23 mouse cellular contexts compared by ENCODE assay signal in genomic region chr3:136896276-136896675, GRCm38 (mm10).
"Had no signal": no experiment of that assay in that cellular context is flagged by ENCODE, and none has a peak within 500 bp of the region (broad histone marks: within the 10 kb centered on the region; RNA-seq: fewer than 3 reads in every experiment).

No protein-coding gene starts in this region.

- H3K27ac ChIP-seq: heart, embryonic 10.5 days; hindbrain, embryonic 10.5 days; hindbrain, embryonic 12.5 days; hindbrain, embryonic 15.5 days; hindbrain, postnatal 0 days; kidney, embryonic 15.5 days; kidney, postnatal 0 days; limb, embryonic 13.5 days; limb, embryonic 15.5 days; liver, embryonic 12.5 days; liver, embryonic 14.5 days had no signal

- H3K9me3 ChIP-seq: heart, embryonic 10.5 days; heart, embryonic 12.5 days; hindbrain, embryonic 10.5 days; hindbrain, embryonic 12.5 days; hindbrain, embryonic 15.5 days; kidney, embryonic 15.5 days; limb, embryonic 13.5 days; limb, embryonic 15.5 days; liver, embryonic 12.5 days had no signal

- ATAC-seq: hindbrain, postnatal 0 days; intestine, embryonic 16.5 days; liver, embryonic 12.5 days had no signal

- H3K27me3 ChIP-seq: heart, embryonic 12.5 days; hindbrain, embryonic 12.5 days; hindbrain, embryonic 15.5 days; kidney, embryonic 15.5 days; limb, embryonic 13.5 days; limb, embryonic 15.5 days; liver, embryonic 12.5 days had no signal

- DNase-seq: gastrocnemius, postnatal 14 days; gastrocnemius, postnatal 36 days; heart, postnatal 10 days; heart, postnatal 4 days; kidney, adult 11 months; kidney, postnatal 14 days; kidney, postnatal 36 days; layer of hippocampus, adult 9-11 months; layer of hippocampus, postnatal 36 days; left cerebral cortex, postnatal 4 days had no signal

- H3K4me2 ChIP-seq: heart, embryonic 12.5 days; hindbrain, embryonic 12.5 days; hindbrain, embryonic 15.5 days; kidney, embryonic 15.5 days; limb, embryonic 13.5 days; limb, embryonic 15.5 days; liver, embryonic 12.5 days had no signal

- H3K9ac ChIP-seq: heart, embryonic 12.5 days; hindbrain, embryonic 12.5 days; hindbrain, embryonic 15.5 days; kidney, embryonic 15.5 days; limb, embryonic 13.5 days; limb, embryonic 15.5 days; liver, embryonic 12.5 days; liver, embryonic 14.5 days had no signal

- H3K4me3 ChIP-seq: heart, embryonic 10.5 days; heart, embryonic 12.5 days; hindbrain, embryonic 10.5 days; hindbrain, embryonic 12.5 days; hindbrain, embryonic 15.5 days; kidney, embryonic 15.5 days; limb, embryonic 13.5 days; limb, embryonic 15.5 days; liver, embryonic 12.5 days had no signal

- H3K4me1 ChIP-seq: kidney, embryonic 15.5 days; limb, embryonic 13.5 days; limb, embryonic 15.5 days; liver, embryonic 12.5 days had no signal
